Mouse (Mus musculus) lung, adult 2 months (tissue): ENCODE measurements at regions not wholly inside any gene's neighbourhood (a gene's known extent, or its start where the extent isn't known, plus 50 kb on each side); places are given as distances from the start of the nearest gene placed in this dataset.

Source experiments
- CTCF ChIP-seq: fragments of 200-500 bp; IDR thresholded peaks from 2 replicates; pipeline ENCODE4 v1.5.1; 2011; ENCODE audit warnings: mild to moderate bottlenecking, low read length, control low read depth; ENCODE audit not compliant: insufficient read depth
- POLR2A ChIP-seq: fragments of 200-500 bp; IDR thresholded peaks from 2 replicates; pipeline ENCODE4 v1.6.1; 2011; ENCODE audit warnings: low read depth, mild to moderate bottlenecking, control low read depth, low read length, borderline replicate concordance; ENCODE audit errors: extremely low read depth

GRCm38 (mm10) chr9:61052621-61053020 is 258.3 kb downstream of the Uaca start:
- no peak for TF ChIP-seq CTCF
- TF ChIP-seq POLR2A, result no peak
